Mouse (Mus musculus): ENCODE data around the gene Ovca2. TPM values are rescaled to one million over a fixed set of nuclear protein-coding genes. Genes with fewer than 3 reads are reported as not detected.

The Ovca2 gene
- polyA plus RNA-seq, 1 experiment from 2014 or later, result 18.2 TPM

GRCm38 (mm10) chr11:75210093-75210492 is 31.5 kb upstream of the Ovca2 start:
- 65% methylated on average over 4 of the region's 4 CpGs for WGBS
- Histone ChIP-seq H3K9ac (no peak overlapping the region), H3K4me1 (replicated peaks) (peaks cover 46% of the 10 kb centered on the region)

GRCm38 (mm10) chr11:75209363-75209762 is 30.7 kb upstream of the Ovca2 start:
- H3K9me3 ChIP-seq, result no peaks in the 10 kb centered on the region
- H3K27ac ChIP-seq, result no peak overlapping the region
- ATAC-seq (ENCODE audit: low FRiP score), result no peak
- H3K36me3 ChIP-seq, result no peaks in the 10 kb centered on the region
- peaks cover 47% of the 10 kb centered on the region for H3K4me1 ChIP-seq (replicated peaks)
- 67% methylated on average over 4 of the region's 4 CpGs for WGBS
- H3K9ac ChIP-seq, result no peak overlapping the region
- no peak overlapping the region for H3K4me2 ChIP-seq
- no peak overlapping the region for H3K4me3 ChIP-seq
- H3K27me3 ChIP-seq, result 0 out of 2 replicates have a peak, but pooled peaks cover 3% of the 10 kb centered on the region

More at GRCm38 (mm10) chr11:75210093-75210492, 31.5 kb upstream of the Ovca2 start:
- H3K9me3 ChIP-seq, result no peaks in the 10 kb centered on the region
- no peak overlapping the region for H3K4me3 ChIP-seq
- H3K27me3 ChIP-seq, result 0 out of 2 replicates have a peak, but pooled peaks cover 3% of the 10 kb centered on the region
- no peaks in the 10 kb centered on the region for H3K36me3 ChIP-seq
- H3K4me2 ChIP-seq, result no peak overlapping the region
- H3K27ac ChIP-seq, result no peak overlapping the region
- ATAC-seq (ENCODE audit: low FRiP score), result no peak

- Histone ChIP-seq H3K27me3 (peaks cover 6% of the 10 kb centered on the region; the same call in 1 of the 2 replicates), H3K27ac (no peak overlapping the region), H3K4me3 (no peak overlapping the region), H3K9me3 (no peaks in the 10 kb centered on the region), H3K36me3 (no peaks in the 10 kb centered on the region), H3K4me2 (no peak overlapping the region), H3K4me1 (replicated peaks) (peaks cover 30% of the 10 kb centered on the region; the same call in 1 of the 2 replicates), H3K9ac (no peak overlapping the region)
- no peak for ATAC-seq (ENCODE audit: low FRiP score)
- 90% methylated on average over 4 of the region's 4 CpGs for WGBS
These were observed 27.7 kb upstream of the Ovca2 start for GRCm38 (mm10) chr11:75206347-75206746.

- ATAC-seq (ENCODE audit: low FRiP score), result no peak
- Histone ChIP-seq H3K4me1 (replicated peaks) (peaks cover 25% of the 10 kb centered on the region), H3K9me3 (no peaks in the 10 kb centered on the region), H3K27me3 (peaks cover 15% of the 10 kb centered on the region; the same call in 1 of the 2 replicates), H3K4me3 (no peak overlapping the region), H3K27ac (no peak overlapping the region), H3K36me3 (no peaks in the 10 kb centered on the region), H3K4me2 (no peak overlapping the region), H3K9ac (no peak overlapping the region)
- WGBS, result 36% methylated on average over 9 of the region's 9 CpGs
These were observed 25.8 kb upstream of the Ovca2 start for GRCm38 (mm10) chr11:75204472-75204871.

GRCm38 (mm10) chr11:75203926-75204325 is 25.3 kb upstream of the Ovca2 start:
- 83% methylated on average over 4 of the region's 4 CpGs for WGBS
- peaks cover 18% of the 10 kb centered on the region; the same call in 1 of the 2 replicates for H3K27me3 ChIP-seq
- H3K9ac ChIP-seq, result no peak overlapping the region
- no peak overlapping the region for H3K4me2 ChIP-seq
- ATAC-seq (ENCODE audit: low FRiP score), result no peak
- H3K4me3 ChIP-seq, result no peak overlapping the region
- no peaks in the 10 kb centered on the region for H3K36me3 ChIP-seq
- no peaks in the 10 kb centered on the region for H3K9me3 ChIP-seq
- no peak overlapping the region for H3K27ac ChIP-seq
- H3K4me1 ChIP-seq (replicated peaks), result peaks cover 25% of the 10 kb centered on the region

- ATAC-seq (ENCODE audit: low FRiP score), result no peak
- H3K9me3 ChIP-seq, result no peaks in the 10 kb centered on the region
- WGBS, result 71% methylated on average over 8 of the region's 8 CpGs
These were observed 23.1 kb upstream of the Ovca2 start for GRCm38 (mm10) chr11:75201721-75202120.

GRCm38 (mm10) chr11:75200935-75201334 is 22.3 kb upstream of the Ovca2 start:
- Histone ChIP-seq H3K36me3 (no peaks in the 10 kb centered on the region), H3K9ac (no peak overlapping the region), H3K4me1 (replicated peaks) (peaks cover 39% of the 10 kb centered on the region), H3K27ac (no peak overlapping the region), H3K4me3 (no peak overlapping the region), H3K27me3 (peaks cover 45% of the 10 kb centered on the region), H3K9me3 (no peaks in the 10 kb centered on the region), H3K4me2 (no peak overlapping the region)
- no peak for ATAC-seq (ENCODE audit: low FRiP score)
- 91% methylated on average over 12 of the region's 12 CpGs for WGBS

More at GRCm38 (mm10) chr11:75201721-75202120, 23.1 kb upstream of the Ovca2 start:
- peaks cover 33% of the 10 kb centered on the region for H3K4me1 ChIP-seq (replicated peaks)
- H3K9ac ChIP-seq, result 0 out of 2 replicates have a peak overlapping the region, but pooled peaks have one; percentile 19
- H3K27ac ChIP-seq, result no peak overlapping the region
- no peak overlapping the region for H3K4me2 ChIP-seq
- no peak overlapping the region for H3K4me3 ChIP-seq
- H3K36me3 ChIP-seq, result no peaks in the 10 kb centered on the region
- H3K27me3 ChIP-seq, result peaks cover 37% of the 10 kb centered on the region

- Histone ChIP-seq H3K27me3 (peaks cover 55% of the 10 kb centered on the region), H3K9me3 (no peaks in the 10 kb centered on the region), H3K4me3 (no peak overlapping the region), H3K4me1 (replicated peaks) (peaks cover 48% of the 10 kb centered on the region), H3K27ac (no peak overlapping the region), H3K9ac (no peak overlapping the region), H3K4me2 (no peak overlapping the region), H3K36me3 (no peaks in the 10 kb centered on the region)
- ATAC-seq (ENCODE audit: low FRiP score), result no peak
- WGBS, result 81% methylated on average over 5 of the region's 5 CpGs
These were observed 21.3 kb upstream of the Ovca2 start for GRCm38 (mm10) chr11:75199951-75200350.

DNA sequence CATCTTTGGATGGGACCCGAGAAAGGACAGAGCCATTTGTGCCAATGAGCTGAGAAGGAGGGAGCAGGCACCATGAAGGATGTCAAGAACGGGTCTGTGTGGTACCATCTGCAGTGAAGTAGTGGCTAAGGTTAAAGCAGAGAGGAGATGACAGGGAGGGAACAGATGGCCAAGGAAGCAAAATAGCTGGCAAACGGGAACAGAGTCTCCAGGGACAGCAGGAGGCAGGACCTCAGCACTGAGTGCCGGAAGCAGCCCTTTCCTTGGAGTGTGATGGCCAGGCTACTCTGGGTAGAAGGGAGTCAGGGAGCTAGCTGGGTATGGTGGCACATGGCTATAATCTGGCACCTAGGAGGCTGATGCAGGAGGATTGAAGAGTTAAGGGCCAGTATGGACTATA is 20.2 kb upstream of the Ovca2 start:
- Histone ChIP-seq H3K36me3 (no peaks in the 10 kb centered on the region), H3K27ac (no peak overlapping the region), H3K9ac (no peak overlapping the region), H3K4me2 (no peak overlapping the region), H3K27me3 (peaks cover 64% of the 10 kb centered on the region), H3K4me3 (no peak overlapping the region), H3K4me1 (replicated peaks) (peaks cover 53% of the 10 kb centered on the region), H3K9me3 (no peaks in the 10 kb centered on the region)
- 48% methylated on average over 4 of the region's 4 CpGs for WGBS
- no peak for ATAC-seq (ENCODE audit: low FRiP score)

- no peak overlapping the region for H3K27ac ChIP-seq
- H3K9me3 ChIP-seq, result no peaks in the 10 kb centered on the region
- no peak for ATAC-seq (ENCODE audit: low FRiP score)
- peaks cover 72% of the 10 kb centered on the region for H3K27me3 ChIP-seq
- H3K36me3 ChIP-seq, result no peaks in the 10 kb centered on the region
- H3K9ac ChIP-seq, result no peak overlapping the region
- 22% methylated on average over 7 of the region's 7 CpGs for WGBS
- no peak overlapping the region for H3K4me3 ChIP-seq
- H3K4me1 ChIP-seq (replicated peaks), result peaks cover 61% of the 10 kb centered on the region
- no peak overlapping the region for H3K4me2 ChIP-seq
These were observed 19.3 kb upstream of the Ovca2 start for GRCm38 (mm10) chr11:75197956-75198355.

DNA sequence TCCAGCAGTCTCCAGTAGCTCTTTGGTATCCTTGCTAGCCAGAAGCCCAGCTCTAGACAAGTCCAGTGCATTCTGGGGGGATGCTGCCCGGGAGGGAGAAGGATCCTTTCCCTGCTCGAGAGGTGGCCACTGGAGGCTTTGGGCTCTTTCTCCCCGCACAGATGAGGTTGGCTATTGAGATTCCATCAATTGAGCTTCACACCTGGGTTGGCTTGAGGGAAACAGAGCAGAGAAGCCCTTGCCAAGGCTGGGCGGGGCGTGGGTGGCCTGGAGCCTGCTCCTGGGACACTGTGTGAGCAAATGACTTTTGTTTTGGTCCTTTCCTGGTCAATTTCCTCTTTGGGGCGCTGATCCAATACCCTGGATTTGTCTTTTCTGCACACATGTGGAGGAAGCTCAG is 17.5 kb upstream of the Ovca2 start:
- Histone ChIP-seq H3K27ac (no peak overlapping the region), H3K27me3 (peaks cover 87% of the 10 kb centered on the region), H3K4me2 (peak overlapping the region; percentile 77), H3K9me3 (no peaks in the 10 kb centered on the region), H3K9ac (no peak overlapping the region), H3K4me3 (peak overlapping the region; percentile 57), H3K36me3 (no peaks in the 10 kb centered on the region), H3K4me1 (replicated peaks) (peaks cover 56% of the 10 kb centered on the region)
- ATAC-seq (ENCODE audit: low FRiP score), result no peak
- 51% methylated on average over 6 of the region's 6 CpGs for WGBS

DNA sequence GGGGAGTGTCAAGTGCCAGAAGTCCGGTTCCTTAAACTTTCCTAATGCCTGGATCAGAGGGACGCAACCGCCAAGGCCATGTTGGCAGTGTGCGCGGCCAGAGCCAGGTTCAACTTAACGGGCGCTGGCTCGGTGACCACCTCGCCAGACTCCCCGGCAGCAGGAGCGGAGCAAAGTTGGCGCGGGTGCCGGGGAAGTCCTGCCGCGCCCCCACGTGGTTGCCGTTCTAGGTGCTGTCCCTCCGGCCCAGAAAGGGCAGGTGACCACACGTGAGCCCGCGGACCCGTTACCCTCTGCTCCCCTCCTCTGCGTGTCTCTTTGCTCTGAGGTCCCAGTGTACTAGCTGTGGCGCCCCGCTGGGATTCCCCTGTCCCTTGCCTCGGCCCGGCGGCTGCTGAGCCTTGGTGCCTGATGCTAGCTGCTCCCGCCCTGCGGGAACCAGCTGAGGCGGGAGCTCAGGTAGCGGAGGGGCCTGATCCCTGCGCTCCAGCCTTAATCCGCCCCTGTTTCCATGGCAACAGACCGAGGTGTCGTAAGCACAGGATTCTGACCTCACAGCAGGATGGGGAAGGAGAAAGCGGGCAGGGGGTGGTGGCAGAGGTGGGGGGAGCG is 16.3 kb upstream of the Ovca2 start:
- peak overlapping the region; percentile 57 for H3K4me3 ChIP-seq
- 0 out of 2 replicates have a peak overlapping the region, but pooled peaks have one; percentile 23 for H3K27ac ChIP-seq
- peak overlapping the region; percentile 77 for H3K4me2 ChIP-seq
- H3K4me1 ChIP-seq (replicated peaks), result peaks cover 57% of the 10 kb centered on the region
- no peaks in the 10 kb centered on the region for H3K36me3 ChIP-seq
- H3K9ac ChIP-seq, result peak overlapping the region; percentile 77
- no peaks in the 10 kb centered on the region for H3K9me3 ChIP-seq
- WGBS, result under 1% methylated on average over 39 of the region's 39 CpGs
- 0 out of 2 replicates have a peak, but pooled peaks have one; percentile 12 for ATAC-seq (ENCODE audit: low FRiP score)
- H3K27me3 ChIP-seq, result peaks cover 85% of the 10 kb centered on the region

All from hindbrain, embryonic 13.5 days (tissue).